Comparison of ENCODE assay signal across 9 mouse cellular contexts in the genomic region with DNA sequence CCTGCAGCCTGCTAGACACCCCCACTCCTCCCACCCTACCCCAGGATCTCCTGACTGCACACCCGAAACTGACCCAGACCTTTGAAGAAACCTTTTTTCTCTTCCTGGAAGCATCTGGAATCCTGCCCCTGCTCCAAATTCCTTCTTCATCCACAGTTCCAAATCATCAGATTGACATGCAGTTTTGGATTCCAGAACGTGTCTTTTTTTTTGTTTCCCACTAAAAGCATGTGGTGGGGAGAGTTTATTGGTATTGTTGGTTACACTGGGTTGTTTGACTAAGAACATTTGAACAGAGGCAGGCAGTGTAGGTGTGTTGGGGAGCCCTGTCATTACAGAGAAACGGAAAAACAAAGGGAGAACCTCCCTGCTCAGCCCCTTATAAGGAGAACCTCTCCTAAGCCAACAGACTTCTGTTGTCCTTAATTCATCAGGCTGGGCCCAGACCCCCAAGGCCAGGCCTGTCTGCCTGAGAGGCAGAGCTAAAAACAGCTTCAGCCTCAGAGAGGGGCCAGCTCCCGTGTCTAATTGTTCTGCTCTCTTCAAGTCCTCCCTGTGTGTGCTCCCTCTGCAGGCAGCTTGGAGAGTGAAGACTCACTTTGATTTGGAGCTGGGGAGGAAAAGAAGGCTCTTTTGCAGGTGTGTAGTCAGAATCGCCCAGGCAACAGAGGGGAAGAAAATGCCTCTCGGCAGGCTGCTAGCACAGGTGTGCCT.
A peak's percentile ranks its signal among the peaks of the same experiment; 100 is the strongest.
DNase-seq lines count a peak whose midpoint lies in the region; ATAC-seq lines count a peak whose summit lies in the region.
"Had no signal": no experiment of that assay in that cellular context is flagged by ENCODE, and none has a peak within 500 bp of the region (broad histone marks: within the 10 kb centered on the region; RNA-seq: fewer than 3 reads in every experiment).

No protein-coding gene starts in this region.

- H3K36me3 ChIP-seq in stomach, embryonic 15.5 days, result no peaks in the 10 kb centered on the region
- H3K36me3 ChIP-seq: G1E had no signal

- no peak for DNase-seq in frontal cortex, postnatal 36 days (ENCODE audit: low spot score in 2 of 2)
- peak; percentile 33 for DNase-seq in adipocyte (ENCODE audit: low spot score)
- peak; percentile 19 for DNase-seq in heart, adult 8-10 months (ENCODE audit: low spot score)
- DNase-seq in layer of hippocampus, adult 18-20 months (ENCODE audit: low spot score in 2 of 2), result peak; percentile 18 to 37
- peak; percentile 12 for DNase-seq in lung, postnatal 25 days (ENCODE audit: low spot score)

- peak; percentile 90 for ATAC-seq in frontal cortex, adult (ENCODE audit: low TSS enrichment)
- peak; percentile 74; the same call in 1 of the 2 replicates for ATAC-seq in stomach, embryonic 15.5 days (ENCODE audit: insufficient read depth, low FRiP score, low read depth)
- ATAC-seq in erythroblast, adult 5-6 weeks (replicated peaks; ENCODE audit: low FRiP score, poor library complexity, severe bottlenecking), result no peak

- peaks cover 5% of the 10 kb centered on the region; the same call in 1 of the 2 replicates for H3K4me1 ChIP-seq in stomach, embryonic 15.5 days

- peak overlapping the region; percentile 32; the same call in 1 of the 2 replicates for H3K27ac ChIP-seq in stomach, embryonic 15.5 days

- no peak overlapping the region for H3K4me3 ChIP-seq in stomach, embryonic 15.5 days (replicated peaks)

- no peak overlapping the region for H3K9ac ChIP-seq in stomach, embryonic 15.5 days

- H3K4me2 ChIP-seq in stomach, embryonic 15.5 days, result no peak overlapping the region

- H3K27me3 ChIP-seq in stomach, embryonic 15.5 days (replicated peaks), result no peaks in the 10 kb centered on the region

- H3K9me3 ChIP-seq in stomach, embryonic 15.5 days, result no peaks in the 10 kb centered on the region

- 26% methylated on average over 6 of the region's 6 CpGs for WGBS in stomach, embryonic 15.5 days

Comparison
In these comparisons a context has a peak if more than half of its experiments do, and no peak if none do; other contexts are left out.
1. DNase-seq: peak in adipocyte (single experiment), heart, adult 8-10 months (single experiment), layer of hippocampus, adult 18-20 months (2 of 2) and lung, postnatal 25 days (single experiment); none in frontal cortex, postnatal 36 days (0 of 2).